Mouse (Mus musculus): Measurements from ENCODE around the gene Fam124a. TPM values are rescaled to one million over a fixed set of nuclear protein-coding genes. Genes with fewer than 3 reads are reported as not detected.

Gene Fam124a
- total and polyA plus RNA-seq, 2 experiments from 2014 or later: 41.7 to 52.3 TPM

GRCm38 (mm10) chr14:62585338-62585737 lies 29.8 kb downstream of the Fam124a start:
- Histone ChIP-seq H3K27ac (ENCODE audit: low read depth, low read length) (peak overlapping the region; percentile 76; the same call in 1 of the 2 replicates), H3K36me3 (ENCODE audit: insufficient read depth) (peaks cover 17% of the 10 kb centered on the region; the same call in 1 of the 2 replicates), H3K4me2 (ENCODE audit: low read depth) (no peak overlapping the region), H3K4me3 (ENCODE audit: low read depth, low read length) (no peak overlapping the region), H3K27me3 (ENCODE audit: insufficient read depth, low read length) (no peaks in the 10 kb centered on the region), H3K9ac (no peak overlapping the region), H3K9me3 (ENCODE audit: low read length) (no peaks in the 10 kb centered on the region), H3K4me1 (ENCODE audit: insufficient read depth) (peaks cover 12% of the 10 kb centered on the region; the same call in 1 of the 2 replicates)
- DNase-seq (peak; percentile 67), ATAC-seq (peak; percentile 84)
- TF ChIP-seq CTCF (IDR thresholded peaks at IDR 0.05; ENCODE audit: low read depth): no peak
- 6% methylated on average over 3 of the region's 3 CpGs for WGBS

DNA sequence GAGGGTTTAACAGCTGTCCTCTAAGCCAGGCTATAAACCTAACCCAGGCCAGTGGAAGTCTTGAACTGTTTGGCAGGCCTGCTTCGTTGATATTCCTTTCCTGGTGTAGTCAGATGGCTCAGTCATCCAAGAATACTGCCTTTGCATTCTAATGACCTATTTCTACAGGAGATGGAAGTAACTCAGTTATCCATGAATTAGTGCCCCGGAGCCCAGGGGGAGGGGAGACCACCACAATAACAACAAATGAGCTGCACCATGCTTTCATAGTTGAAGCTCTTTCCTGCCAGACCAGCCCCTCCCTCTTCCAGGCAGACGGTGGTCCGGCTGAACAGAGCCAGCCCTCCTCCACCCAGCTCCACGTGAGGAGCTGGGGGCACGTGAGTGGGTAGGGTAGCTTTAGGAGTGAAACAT lies 44.6 kb downstream of the Fam124a start:
- ATAC-seq (peak; percentile 27; the same call in 1 of the 2 replicates), DNase-seq (no peak)
- H3K4me1 ChIP-seq (ENCODE audit: insufficient read depth): peaks cover 10% of the 10 kb centered on the region
- H3K9ac ChIP-seq: no peak overlapping the region
- 9% methylated on average over 6 of the region's 6 CpGs for WGBS
- no peak overlapping the region for H3K4me2 ChIP-seq (ENCODE audit: low read depth)
- H3K9me3 ChIP-seq (ENCODE audit: low read length): no peaks in the 10 kb centered on the region
- TF ChIP-seq CTCF (IDR thresholded peaks at IDR 0.05; ENCODE audit: low read depth): no peak
- no peaks in the 10 kb centered on the region for H3K27me3 ChIP-seq (ENCODE audit: insufficient read depth, low read length)
- no peak overlapping the region for H3K27ac ChIP-seq (ENCODE audit: low read depth, low read length)
- H3K36me3 ChIP-seq (ENCODE audit: insufficient read depth): peaks cover 5% of the 10 kb centered on the region; the same call in 1 of the 2 replicates
- no peak overlapping the region for H3K4me3 ChIP-seq (ENCODE audit: low read depth, low read length)

GRCm38 (mm10) chr14:62602271-62602670 lies 46.7 kb downstream of the Fam124a start:
- peaks cover 10% of the 10 kb centered on the region for H3K4me1 ChIP-seq (ENCODE audit: insufficient read depth)
- H3K27me3 ChIP-seq (ENCODE audit: insufficient read depth, low read length): no peaks in the 10 kb centered on the region
- H3K36me3 ChIP-seq (ENCODE audit: insufficient read depth): peaks cover 10% of the 10 kb centered on the region
- H3K27ac ChIP-seq (ENCODE audit: low read depth, low read length): peak overlapping the region; percentile 35; the same call in 1 of the 2 replicates
- 25% methylated on average over 1 of the region's 1 CpGs for WGBS
- no peak overlapping the region for H3K9ac ChIP-seq
- H3K4me2 ChIP-seq (ENCODE audit: low read depth): no peak overlapping the region
- H3K4me3 ChIP-seq (ENCODE audit: low read depth, low read length): no peak overlapping the region
- no peak for TF ChIP-seq CTCF (IDR thresholded peaks at IDR 0.05; ENCODE audit: low read depth)
- ATAC-seq: peak; percentile 36
- no peaks in the 10 kb centered on the region for H3K9me3 ChIP-seq (ENCODE audit: low read length)
- DNase-seq: peak; percentile 50

DNA sequence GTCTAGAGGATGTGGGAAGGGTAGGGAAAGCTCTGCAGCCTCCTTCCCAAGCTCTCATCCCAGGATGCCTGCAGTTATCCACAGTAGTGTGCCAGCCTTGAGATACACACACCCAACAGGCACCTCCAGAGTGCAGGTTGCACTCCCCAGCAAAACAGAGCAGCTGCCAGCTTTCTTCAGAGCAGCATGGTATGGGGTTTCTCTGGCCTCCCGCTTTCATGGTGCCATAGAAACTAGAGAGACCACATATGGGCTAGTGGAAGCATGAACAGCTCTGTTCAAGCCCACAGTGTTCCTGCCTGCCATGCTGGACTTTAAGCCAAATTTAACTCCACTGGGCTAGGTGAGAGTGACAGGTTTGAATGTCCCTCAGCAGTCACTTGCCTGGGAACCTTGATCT lies 47.3 kb downstream of the Fam124a start:
- DNase-seq: no peak
- WGBS: 72% methylated on average over 1 of the region's 1 CpGs
- peaks cover 14% of the 10 kb centered on the region for H3K36me3 ChIP-seq (ENCODE audit: insufficient read depth)
- H3K9ac ChIP-seq: no peak overlapping the region
- no peaks in the 10 kb centered on the region for H3K27me3 ChIP-seq (ENCODE audit: insufficient read depth, low read length)
- peak overlapping the region; percentile 35 for H3K27ac ChIP-seq (ENCODE audit: low read depth, low read length)
- TF ChIP-seq CTCF (IDR thresholded peaks at IDR 0.05; ENCODE audit: low read depth): no peak
- 0 out of 2 replicates have a peak, but pooled peaks have one; percentile 12 for ATAC-seq
- H3K9me3 ChIP-seq (ENCODE audit: low read length): no peaks in the 10 kb centered on the region
- no peak overlapping the region for H3K4me3 ChIP-seq (ENCODE audit: low read depth, low read length)
- H3K4me2 ChIP-seq (ENCODE audit: low read depth): no peak overlapping the region
- peaks cover 10% of the 10 kb centered on the region for H3K4me1 ChIP-seq (ENCODE audit: insufficient read depth)

GRCm38 (mm10) chr14:62607791-62608196 lies 52.3 kb downstream of the Fam124a start:
- 32% methylated on average over 8 of the region's 8 CpGs for WGBS
- no peaks in the 10 kb centered on the region for H3K9me3 ChIP-seq (ENCODE audit: low read length)
- no peak overlapping the region for H3K27ac ChIP-seq (ENCODE audit: low read depth, low read length)
- no peak overlapping the region for H3K9ac ChIP-seq
- H3K36me3 ChIP-seq (ENCODE audit: insufficient read depth): peaks cover 22% of the 10 kb centered on the region
- H3K4me2 ChIP-seq (ENCODE audit: low read depth): no peak overlapping the region
- ATAC-seq (peak; percentile 70), DNase-seq (peak; percentile 61)
- TF ChIP-seq CTCF (IDR thresholded peaks at IDR 0.05; ENCODE audit: low read depth): peak; percentile 44
- H3K27me3 ChIP-seq (ENCODE audit: insufficient read depth, low read length): no peaks in the 10 kb centered on the region
- peaks cover 5% of the 10 kb centered on the region for H3K4me1 ChIP-seq (ENCODE audit: insufficient read depth)
- no peak overlapping the region for H3K4me3 ChIP-seq (ENCODE audit: low read depth, low read length)

DNA sequence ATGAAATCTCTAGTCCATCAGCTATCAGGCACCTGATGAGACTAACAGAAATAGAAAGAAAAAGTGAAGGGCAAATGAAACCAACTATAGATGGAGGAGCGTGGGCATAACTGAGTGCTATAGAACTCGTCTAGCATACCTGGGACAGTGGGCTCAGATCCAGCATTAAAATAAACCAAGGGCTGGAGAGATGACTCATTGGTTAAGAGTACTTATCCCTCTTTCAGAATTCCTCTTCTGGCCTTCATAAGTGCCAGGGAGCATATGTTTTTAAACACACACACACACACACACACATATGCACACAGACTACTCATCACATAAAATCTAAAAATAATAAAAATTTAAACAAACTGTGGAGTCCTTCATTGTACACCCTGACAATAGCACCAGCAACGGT lies 54.4 kb downstream of the Fam124a start:
- Histone ChIP-seq H3K4me3 (ENCODE audit: low read depth, low read length) (no peak overlapping the region), H3K4me1 (ENCODE audit: insufficient read depth) (no peaks in the 10 kb centered on the region), H3K9ac (no peak overlapping the region), H3K9me3 (ENCODE audit: low read length) (no peaks in the 10 kb centered on the region), H3K27me3 (ENCODE audit: insufficient read depth, low read length) (no peaks in the 10 kb centered on the region), H3K4me2 (ENCODE audit: low read depth) (no peak overlapping the region), H3K27ac (ENCODE audit: low read depth, low read length) (no peak overlapping the region), H3K36me3 (ENCODE audit: insufficient read depth) (peaks cover 22% of the 10 kb centered on the region)
- no peak for TF ChIP-seq CTCF (IDR thresholded peaks at IDR 0.05; ENCODE audit: low read depth)
- no peak for DNase-seq
- ATAC-seq: no peak
- 82% methylated on average over 3 of the region's 3 CpGs for WGBS

DNA sequence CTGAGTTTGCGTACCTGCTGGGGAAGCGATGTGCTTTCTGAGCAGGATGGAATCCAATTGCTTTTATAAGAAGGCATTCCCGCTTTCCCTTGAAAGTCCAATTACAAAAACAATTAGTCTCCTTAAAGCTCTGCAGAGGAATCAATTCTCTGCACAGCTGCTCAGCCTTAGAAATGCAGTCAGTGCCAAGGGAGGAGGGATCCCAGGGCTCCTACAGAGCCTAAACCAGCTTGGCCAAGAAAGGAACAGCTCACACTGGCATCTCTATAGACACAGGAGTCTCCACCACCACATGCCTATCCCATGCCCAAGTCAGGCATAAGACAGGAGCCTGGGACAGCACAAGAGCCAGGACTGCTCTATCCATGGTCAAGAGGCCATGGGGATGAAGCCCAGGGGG lies 66.9 kb downstream of the Fam124a start:
- Histone ChIP-seq H3K27ac (ENCODE audit: low read depth, low read length) (no peak overlapping the region; the same call in 1 of the 2 replicates), H3K9me3 (ENCODE audit: low read length) (no peaks in the 10 kb centered on the region), H3K9ac (no peak overlapping the region), H3K27me3 (ENCODE audit: insufficient read depth, low read length) (no peaks in the 10 kb centered on the region), H3K4me1 (ENCODE audit: insufficient read depth) (no peaks in the 10 kb centered on the region), H3K4me3 (ENCODE audit: low read depth, low read length) (no peak overlapping the region), H3K36me3 (ENCODE audit: insufficient read depth) (no peaks in the 10 kb centered on the region), H3K4me2 (ENCODE audit: low read depth) (no peak overlapping the region)
- DNase-seq (peak; percentile 46), ATAC-seq (peak; percentile 86)
- WGBS: 16% methylated on average over 3 of the region's 3 CpGs
- no peak for TF ChIP-seq CTCF (IDR thresholded peaks at IDR 0.05; ENCODE audit: low read depth)
